Mouse (Mus musculus): Measurements from ENCODE around the gene Dolpp1. TPM values are rescaled to one million over a fixed set of nuclear protein-coding genes. Genes with fewer than 3 reads are reported as not detected.

Dolpp1 gene
- polyA plus RNA-seq, 1 experiment from 2014 or later, result 41.9 TPM

GRCm38 (mm10) chr2:30357552-30358510, 34.2 kb upstream of the Dolpp1 start:
- H3K4me1 ChIP-seq (replicated peaks; ENCODE audit: control insufficient read depth, insufficient read depth, low read length), result peaks cover 5% of the 10 kb centered on the region; the same call in 1 of the 2 replicates
- peak overlapping the region; percentile 70 for H3K4me3 ChIP-seq (ENCODE audit: low read depth, low read length)
- no peaks in the 10 kb centered on the region for H3K36me3 ChIP-seq (ENCODE audit: control insufficient read depth, insufficient read depth, low read length)
- ATAC-seq (ENCODE audit: low FRiP score) (no peak), DNase-seq (ENCODE audit: low spot score) (peak; percentile 21)
- WGBS, result 56% methylated on average over 8 of the region's 8 CpGs
- H3K9me3 ChIP-seq (ENCODE audit: control insufficient read depth, low read length), result no peaks in the 10 kb centered on the region
- no peaks in the 10 kb centered on the region for H3K27me3 ChIP-seq (ENCODE audit: control insufficient read depth, insufficient read depth, low read length)
- H3K27ac ChIP-seq (ENCODE audit: low read depth, low read length), result no peak overlapping the region
- peak overlapping the region; percentile 91 for H3K4me2 ChIP-seq (replicated peaks; ENCODE audit: low read depth, low read length)
- no peak overlapping the region; the same call in 1 of the 2 replicates for H3K9ac ChIP-seq (ENCODE audit: low read depth, low read length)

- Histone ChIP-seq H3K27ac (ENCODE audit: low read depth, low read length) (peak within 1 kb of the TSS; percentile 51), H3K4me3 (ENCODE audit: low read depth, low read length) (peak within 1 kb of the TSS; percentile 70), H3K27me3 (ENCODE audit: control insufficient read depth, insufficient read depth, low read length) (no peaks in the 10 kb centered on the region), H3K9me3 (ENCODE audit: control insufficient read depth, low read length) (no peaks in the 10 kb centered on the region), H3K36me3 (ENCODE audit: control insufficient read depth, insufficient read depth, low read length) (no peaks in the 10 kb centered on the region), H3K4me2 (replicated peaks; ENCODE audit: low read depth, low read length) (peak within 1 kb of the TSS; percentile 91), H3K4me1 (replicated peaks; ENCODE audit: control insufficient read depth, insufficient read depth, low read length) (peaks cover 5% of the 10 kb centered on the region; the same call in 1 of the 2 replicates), H3K9ac (ENCODE audit: low read depth, low read length) (peak within 1 kb of the TSS; percentile 78)
- WGBS, result 3% methylated on average over 65 of the region's 73 CpGs
- DNase-seq (ENCODE audit: low spot score) (peak; percentile 94), ATAC-seq (ENCODE audit: low FRiP score) (peak; percentile 72)
Measured at GRCm38 (mm10) chr2:30358533-30359531, 33.2 kb upstream of the Dolpp1 start, which contains the start of gene Sh3glb2. Gene Sh3glb2 (minus strand): TSS chr2:30359337.

- H3K27ac ChIP-seq (ENCODE audit: low read depth, low read length), result no peak overlapping the region
- H3K36me3 ChIP-seq (ENCODE audit: control insufficient read depth, insufficient read depth, low read length), result no peaks in the 10 kb centered on the region
- H3K9ac ChIP-seq (ENCODE audit: low read depth, low read length), result no peak overlapping the region
- DNase-seq (ENCODE audit: low spot score) (no peak), ATAC-seq (ENCODE audit: low FRiP score) (no peak)
- no peaks in the 10 kb centered on the region for H3K9me3 ChIP-seq (ENCODE audit: control insufficient read depth, low read length)
- WGBS, result 61% methylated on average over 10 of the region's 10 CpGs
- H3K4me3 ChIP-seq (ENCODE audit: low read depth, low read length), result no peak overlapping the region
- no peaks in the 10 kb centered on the region for H3K27me3 ChIP-seq (ENCODE audit: control insufficient read depth, insufficient read depth, low read length)
- no peak overlapping the region for H3K4me2 ChIP-seq (replicated peaks; ENCODE audit: low read depth, low read length)
- H3K4me1 ChIP-seq (replicated peaks; ENCODE audit: control insufficient read depth, insufficient read depth, low read length), result peaks cover 13% of the 10 kb centered on the region
Measured at GRCm38 (mm10) chr2:30360626-30361025, 31.4 kb upstream of the Dolpp1 start.

GRCm38 (mm10) chr2:30362865-30363264, 29.2 kb upstream of the Dolpp1 start:
- WGBS, result 75% methylated on average over 5 of the region's 5 CpGs
- Histone ChIP-seq H3K36me3 (ENCODE audit: control insufficient read depth, insufficient read depth, low read length) (no peaks in the 10 kb centered on the region), H3K9me3 (ENCODE audit: control insufficient read depth, low read length) (no peaks in the 10 kb centered on the region), H3K4me3 (ENCODE audit: low read depth, low read length) (no peak overlapping the region), H3K4me1 (replicated peaks; ENCODE audit: control insufficient read depth, insufficient read depth, low read length) (peaks cover 13% of the 10 kb centered on the region), H3K9ac (ENCODE audit: low read depth, low read length) (no peak overlapping the region), H3K4me2 (replicated peaks; ENCODE audit: low read depth, low read length) (no peak overlapping the region), H3K27me3 (ENCODE audit: control insufficient read depth, insufficient read depth, low read length) (no peaks in the 10 kb centered on the region), H3K27ac (ENCODE audit: low read depth, low read length) (no peak overlapping the region)
- ATAC-seq (ENCODE audit: low FRiP score) (no peak), DNase-seq (ENCODE audit: low spot score) (no peak)

GRCm38 (mm10) chr2:30363773-30364650, 28.0 kb upstream of the Dolpp1 start, which contains the start of gene Miga2:
Gene Miga2 (plus strand): TSS chr2:30364233.
- peak; percentile 99 for ATAC-seq (ENCODE audit: low FRiP score)
- DNase-seq (ENCODE audit: low spot score), result peak; percentile 98
- WGBS, result under 1% methylated on average over 54 of the region's 54 CpGs
- Histone ChIP-seq H3K9ac (ENCODE audit: low read depth, low read length) (peak within 1 kb of the TSS; percentile 88), H3K4me3 (ENCODE audit: low read depth, low read length) (peak within 1 kb of the TSS; percentile 93), H3K4me1 (replicated peaks; ENCODE audit: control insufficient read depth, insufficient read depth, low read length) (peaks cover 8% of the 10 kb centered on the region), H3K27me3 (ENCODE audit: control insufficient read depth, insufficient read depth, low read length) (no peaks in the 10 kb centered on the region), H3K4me2 (replicated peaks; ENCODE audit: low read depth, low read length) (peak within 1 kb of the TSS; percentile 88), H3K9me3 (ENCODE audit: control insufficient read depth, low read length) (no peaks in the 10 kb centered on the region), H3K36me3 (ENCODE audit: control insufficient read depth, insufficient read depth, low read length) (no peaks in the 10 kb centered on the region), H3K27ac (ENCODE audit: low read depth, low read length) (peak within 1 kb of the TSS; percentile 42; the same call in 1 of the 2 replicates)

- peak overlapping the region; percentile 93; the same call in 1 of the 2 replicates for H3K4me3 ChIP-seq (ENCODE audit: low read depth, low read length)
- WGBS, result 94% methylated on average over 2 of the region's 2 CpGs
- ATAC-seq (ENCODE audit: low FRiP score), result no peak
- H3K27me3 ChIP-seq (ENCODE audit: control insufficient read depth, insufficient read depth, low read length), result no peaks in the 10 kb centered on the region
- peak overlapping the region; percentile 88; the same call in 1 of the 2 replicates for H3K9ac ChIP-seq (ENCODE audit: low read depth, low read length)
- 0 out of 2 replicates have a peak, but pooled peaks cover 2% of the 10 kb centered on the region for H3K36me3 ChIP-seq (ENCODE audit: control insufficient read depth, insufficient read depth, low read length)
- no peaks in the 10 kb centered on the region for H3K9me3 ChIP-seq (ENCODE audit: control insufficient read depth, low read length)
- H3K27ac ChIP-seq (ENCODE audit: low read depth, low read length), result no peak overlapping the region
- peaks cover 8% of the 10 kb centered on the region for H3K4me1 ChIP-seq (replicated peaks; ENCODE audit: control insufficient read depth, insufficient read depth, low read length)
- DNase-seq (ENCODE audit: low spot score), result no peak
- peak overlapping the region; percentile 88 for H3K4me2 ChIP-seq (replicated peaks; ENCODE audit: low read depth, low read length)
Measured at GRCm38 (mm10) chr2:30365281-30366069, 26.6 kb upstream of the Dolpp1 start.

GRCm38 (mm10) chr2:30366203-30366602, 25.9 kb upstream of the Dolpp1 start:
- Histone ChIP-seq H3K9me3 (ENCODE audit: control insufficient read depth, low read length) (no peaks in the 10 kb centered on the region), H3K27ac (ENCODE audit: low read depth, low read length) (no peak overlapping the region), H3K4me1 (replicated peaks; ENCODE audit: control insufficient read depth, insufficient read depth, low read length) (peaks cover 8% of the 10 kb centered on the region), H3K4me3 (ENCODE audit: low read depth, low read length) (no peak overlapping the region), H3K9ac (ENCODE audit: low read depth, low read length) (no peak overlapping the region), H3K36me3 (ENCODE audit: control insufficient read depth, insufficient read depth, low read length) (peaks cover 3% of the 10 kb centered on the region), H3K27me3 (ENCODE audit: control insufficient read depth, insufficient read depth, low read length) (no peaks in the 10 kb centered on the region), H3K4me2 (replicated peaks; ENCODE audit: low read depth, low read length) (no peak overlapping the region)
- WGBS, result 74% methylated on average over 5 of the region's 5 CpGs
- ATAC-seq (ENCODE audit: low FRiP score) (no peak), DNase-seq (ENCODE audit: low spot score) (no peak)

Data from hindbrain, embryonic 11.5 days (tissue).